Mouse (Mus musculus) sigmoid colon, adult 10 weeks (tissue): Measurements from ENCODE around the gene Tmem69. TPM values are rescaled to one million over a fixed set of nuclear protein-coding genes. Genes with fewer than 3 reads are reported as not detected.

Source experiments
- polyA plus RNA-seq: library from polyadenylated mRNA; stranded (reverse); fragments of 350-450 nt; fragmentation: Illumina TruSeq; extraction: RNeasy Lipid Tissue Mini Kit (QIAGEN cat#74804); gene quantifications from one replicate; pipeline ENCODE4 v1.2.3, GENCODE M21; 2014; ENCODE audit warnings: low read depth, low replicate concordance

Gene Tmem69
- 95.2 TPM for polyA plus RNA-seq

GRCm38 (mm10) chr4:116555413-116556300, at the start of gene Tmem69:
Gene Tmem69 (minus strand): TSS chr4:116555936.

GRCm38 (mm10) chr4:116596379-116596778, 40.6 kb upstream of the Tmem69 start, which contains the start of gene Ccdc17:
Gene Ccdc17 (plus strand): TSS chr4:116596654.

GRCm38 (mm10) chr4:116557306-116558121, 1.8 kb upstream of the Tmem69 start, which contains the start of gene Gpbp1l1:
Gene Gpbp1l1 (plus strand): TSS chr4:116557658.

GRCm38 (mm10) chr4:116507425-116508218, 48.1 kb downstream of the Tmem69 start, which contains the start of gene Ipp:
Gene Ipp (plus strand): TSS chr4:116507549.

Other genes starting within 250 kb of the Tmem69 start
- 42.5 TPM for gene Mast2, start 91.8 kb downstream of the Tmem69 start, polyA plus RNA-seq
- gene Ipp, start 48.4 kb downstream of the Tmem69 start, polyA plus RNA-seq: 23.9 TPM
- gene Gpbp1l1, start 1.7 kb upstream of the Tmem69 start, polyA plus RNA-seq: 189 TPM
- gene Ccdc17, start 40.7 kb upstream of the Tmem69 start, polyA plus RNA-seq: 9.0 TPM
- gene Nasp, start 72.0 kb upstream of the Tmem69 start, polyA plus RNA-seq: 110 TPM
- 479 TPM for gene Akr1a1, start 95.7 kb upstream of the Tmem69 start, polyA plus RNA-seq
- 2,194 TPM for gene Prdx1, start 129.6 kb upstream of the Tmem69 start, polyA plus RNA-seq
- 26.6 TPM for gene Mmachc, start 152.5 kb upstream of the Tmem69 start, polyA plus RNA-seq
- gene Ccdc163, start 152.6 kb upstream of the Tmem69 start, polyA plus RNA-seq: 26.6 TPM
- gene Tesk2, start 165.0 kb upstream of the Tmem69 start, polyA plus RNA-seq: 11.3 TPM